8 mouse cellular contexts compared by ENCODE assay signal in genomic region chr13:62623577-62624276, GRCm38 (mm10). TPM values are rescaled to one million over a fixed set of nuclear protein-coding genes. Genes with fewer than 3 reads are reported as not detected.
A peak's percentile ranks its signal among the peaks of the same experiment; 100 is the strongest.
DNase-seq lines count a peak whose midpoint lies in the region; ATAC-seq and TF ChIP-seq lines count a peak whose summit lies in the region.
"Not testable (repeated sequence)": the region's sequence is repeated elsewhere in the genome, so short reads cannot be mapped to it uniquely, and the experiment has no call there.

Gene 6720489N17Rik (minus strand): TSS chr13:62624182.

- H3K9me3 ChIP-seq in hindbrain, embryonic 10.5 days; lung, embryonic 16.5 days (ENCODE audit: control insufficient read depth, low read length): not testable (repeated sequence)

- not testable (repeated sequence) for H3K27me3 ChIP-seq in Patski; hindbrain, embryonic 10.5 days (ENCODE audit: insufficient read depth, poor library complexity, severe bottlenecking); lung, embryonic 16.5 days (ENCODE audit: control insufficient read depth, insufficient read depth, low read depth, low read length); thymus, adult 2 months (ENCODE audit: control insufficient read depth, insufficient read depth, low read length)

- CTCF ChIA-PET in Patski (lab: Charles Lee), result not testable (repeated sequence)

- H3K9ac ChIP-seq in lung, embryonic 16.5 days (ENCODE audit: low read length), result peak within 1 kb of the TSS; percentile 63

- peak within 1 kb of the TSS; percentile 80 for H3K27ac ChIP-seq in hindbrain, embryonic 10.5 days
- H3K27ac ChIP-seq in lung, embryonic 16.5 days (ENCODE audit: low read length); thymus, adult 2 months (ENCODE audit: control insufficient read depth, insufficient read depth, low read length): not testable (repeated sequence)

- peak; percentile 100 for ATAC-seq in Patski
- peak; percentile 100 for ATAC-seq in lung, embryonic 16.5 days (ENCODE audit: low read depth)

- not testable (repeated sequence) for H3K4me1 ChIP-seq in hindbrain, embryonic 10.5 days (replicated peaks); lung, embryonic 16.5 days (replicated peaks; ENCODE audit: control insufficient read depth, insufficient read depth, low read length); thymus, adult 2 months (replicated peaks; ENCODE audit: control insufficient read depth, insufficient read depth, low read length)

- TF ChIP-seq CTCF in Patski (IDR thresholded peaks at IDR 0.05); thymus, adult 2 months (IDR thresholded peaks at IDR 0.05; ENCODE audit: borderline replicate concordance, control insufficient read depth, extremely low read depth, insufficient read depth, low read length, poor library complexity): not testable (repeated sequence)

- 1% methylated on average over 15 of the region's 15 CpGs for WGBS in hindbrain, embryonic 10.5 days
- under 1% methylated on average over 15 of the region's 15 CpGs for WGBS in lung, embryonic 16.5 days
- WGBS in thymus, adult 2 months, result 1% methylated on average over 15 of the region's 15 CpGs

- H3K4me3 ChIP-seq in hindbrain, embryonic 10.5 days, result peak within 1 kb of the TSS; percentile 55
- H3K4me3 ChIP-seq in lung, embryonic 16.5 days (ENCODE audit: low read length), result peak within 1 kb of the TSS; percentile 54
- peak within 1 kb of the TSS; percentile 97 for H3K4me3 ChIP-seq in thymus, adult 2 months (ENCODE audit: control insufficient read depth, insufficient read depth, low read length)

- H3K36me3 ChIP-seq in hindbrain, embryonic 10.5 days; lung, embryonic 16.5 days (ENCODE audit: control insufficient read depth, insufficient read depth, low read length); thymus, adult 2 months (ENCODE audit: control insufficient read depth, insufficient read depth, low read length): not testable (repeated sequence)

- in situ Hi-C loops in Patski (cut with MboI; ENCODE audit: low pct_unique_long_range_greater_than_20kb), result loop anchor here (10.0 kb wide), 1 partner anchor 241 kb away; no protein-coding TSS in a partner anchor

- not testable (repeated sequence) for TF ChIP-seq POLR2A in thymus, adult 2 months (IDR thresholded peaks at IDR 0.05; ENCODE audit: control insufficient read depth, extremely low read depth, insufficient read depth, low read length, poor library complexity)

- POLR2A ChIA-PET in Patski (lab: Charles Lee), result not testable (repeated sequence)

- peak; percentile 6 for DNase-seq in Patski (ENCODE audit: low read depth, low spot score)
- peak; percentile 79 to 84 for DNase-seq in cerebellum, postnatal 10 days
- DNase-seq in frontal cortex, adult 2 months (ENCODE audit: extremely low spot score in 1 of 2, low spot score in 1 of 2), result peak; percentile 30 to 76
- DNase-seq in hindbrain, embryonic 10.5 days (ENCODE audit: low spot score), result peak; percentile 80
- DNase-seq in layer of hippocampus, adult 9-10 months (ENCODE audit: low spot score), result peak; percentile 46
- DNase-seq in ovary, adult 18-20 months (ENCODE audit: low spot score), result peak; percentile 70
- DNase-seq in thymus, adult 2 months, result peak; percentile 88

- peak within 1 kb of the TSS; percentile 56 for H3K4me2 ChIP-seq in lung, embryonic 16.5 days (ENCODE audit: low read depth, low read length)

RNA-seq across cellular contexts. Expression of gene 6720489N17Rik, which starts in this region (rescaled TPM):
- polyA plus RNA-seq in Patski (2021), result 0.28 TPM
- polyA plus RNA-seq in frontal cortex, adult 2 months (2012; rRNA removed), result 3.2 and 3.7 TPM in 2 replicates
- 8.9 and 14.0 TPM in 2 replicates for polyA plus RNA-seq in hindbrain, embryonic 10.5 days (2016; fragmentation: Nextera tagmentation; extraction: Ambion mirVana)
- 13.7 and 13.9 TPM in 2 replicates for polyA plus RNA-seq in lung, embryonic 16.5 days (2015; fragmentation: Nextera tagmentation; extraction: Ambion mirVana)
- 0.15 and 0.41 TPM in 2 replicates for polyA plus RNA-seq in thymus, adult 2 months (2012; rRNA removed)

Comparison
In these comparisons a context has a peak if more than half of its experiments do, and no peak if none do; other contexts are left out.
1. Peak in DNase-seq and ATAC-seq in Patski; RNA of the gene not detected or under 1 TPM.
2. Peak in DNase-seq and H3K4me3 ChIP-seq in thymus, adult 2 months; RNA of the gene not detected or under 1 TPM.
3. DNase-seq: peak in every context shown above with its lines; median percentile 88 in thymus, adult 2 months; 82 in cerebellum, postnatal 10 days; 80 in hindbrain, embryonic 10.5 days; 70 in ovary, adult 18-20 months; 53 in frontal cortex, adult 2 months; 46 in layer of hippocampus, adult 9-10 months; 6 in Patski.